Mouse (Mus musculus) hindbrain, embryonic 13.5 days (tissue): Measurements from ENCODE around the gene Rfx7. TPM values are rescaled to one million over a fixed set of nuclear protein-coding genes. Genes with fewer than 3 reads are reported as not detected.
"Not testable (repeated sequence)": the region's sequence is repeated elsewhere in the genome, so short reads cannot be mapped to it uniquely, and the experiment has no call there.

Source experiments
- ATAC-seq: fragments of 200-750 bp; cut with Nextera tagmentation; 2 replicates; pipeline ENCODE4 v1.8.0; 2017; ENCODE audit warnings: moderate TSS enrichment; ENCODE audit not compliant: low FRiP score
- H3K27ac ChIP-seq: fragments of 300-500 bp; sonication (generic); 2 replicates; pipeline ENCODE4 v1.5.1; 2015; ENCODE audit warnings: inconsistent platforms, mild to moderate bottlenecking, moderate library complexity
- H3K27me3 ChIP-seq: fragments of 300-500 bp; sonication (generic); 2 replicates; pipeline ENCODE4 v1.6.1; 2015; ENCODE audit warnings: mild to moderate bottlenecking, inconsistent platforms
- H3K36me3 ChIP-seq: fragments of 300-500 bp; sonication (generic); 2 replicates; pipeline ENCODE4 v1.6.1; 2015; ENCODE audit warnings: mild to moderate bottlenecking, inconsistent platforms
- H3K4me1 ChIP-seq: fragments of 300-500 bp; sonication (generic); replicated peaks from 2 replicates; pipeline ENCODE4 v1.6.1; 2015; ENCODE audit warnings: inconsistent platforms
- H3K4me2 ChIP-seq: fragments of 300-500 bp; sonication (generic); 2 replicates; pipeline ENCODE4 v1.6.1; 2015; ENCODE audit warnings: inconsistent platforms, mild to moderate bottlenecking, moderate library complexity
- H3K4me3 ChIP-seq: fragments of 300-500 bp; sonication (generic); 2 replicates; pipeline ENCODE4 v1.5.1; 2015; ENCODE audit warnings: mild to moderate bottlenecking, inconsistent platforms
- H3K9ac ChIP-seq: fragments of 300-500 bp; sonication (generic); 2 replicates; pipeline ENCODE4 v1.6.1; 2015; ENCODE audit warnings: mild to moderate bottlenecking, inconsistent platforms
- H3K9me3 ChIP-seq: fragments of 300-500 bp; sonication (generic); 2 replicates; pipeline ENCODE4 v1.6.1; 2016; ENCODE audit warnings: inconsistent platforms
- WGBS: fragments of 180-500 bp; shearing (Covaris S2); methylation state at CpG from one replicate; pipeline ENCODE4 v1.1.7; 2015; 5-methylcytosine and 5-hydroxymethylcytosine counted together
- polyA plus RNA-seq: library from polyadenylated mRNA; unstranded; fragments of >200 nt; fragmentation: Nextera tagmentation; extraction: Ambion mirVana; gene quantifications from 2 replicates; pipeline ENCODE4 v1.2.1, GENCODE M21; 2015

The Rfx7 gene
- polyA plus RNA-seq, 1 experiment from 2014 or later = 17.2 TPM

- ATAC-seq = no peak
- Histone ChIP-seq H3K36me3 (no peaks in the 10 kb centered on the region), H3K27me3 (no peaks in the 10 kb centered on the region), H3K9ac (no peak overlapping the region), H3K4me2 (no peak overlapping the region), H3K4me1 (peaks cover 17% of the 10 kb centered on the region), H3K27ac (no peak overlapping the region), H3K9me3 (no peaks in the 10 kb centered on the region), H3K4me3 (no peak overlapping the region)
- WGBS = 35% methylated on average over 2 of the region's 2 CpGs
Measured at GRCm38 (mm10) chr9:72628591-72628990, 96.6 kb downstream of the Rfx7 start.

GRCm38 (mm10) chr9:72632198-72632597, 100.2 kb downstream of the Rfx7 start:
- H3K9me3 ChIP-seq = no peaks in the 10 kb centered on the region
- H3K4me3 ChIP-seq = no peak overlapping the region
- H3K27ac ChIP-seq = no peak overlapping the region
- no peak for ATAC-seq
- H3K4me2 ChIP-seq = no peak overlapping the region
- H3K36me3 ChIP-seq = no peaks in the 10 kb centered on the region
- no peaks in the 10 kb centered on the region for H3K27me3 ChIP-seq
- WGBS = 78% methylated on average over 1 of the region's 1 CpGs
- peaks cover 14% of the 10 kb centered on the region for H3K4me1 ChIP-seq
- H3K9ac ChIP-seq = no peak overlapping the region

GRCm38 (mm10) chr9:72635134-72635533, 103.1 kb downstream of the Rfx7 start:
- no peak overlapping the region for H3K4me3 ChIP-seq
- ATAC-seq = no peak
- H3K36me3 ChIP-seq = no peaks in the 10 kb centered on the region
- H3K9ac ChIP-seq = no peak overlapping the region
- H3K4me1 ChIP-seq = peaks cover 13% of the 10 kb centered on the region
- no peak overlapping the region for H3K4me2 ChIP-seq
- no peaks in the 10 kb centered on the region for H3K27me3 ChIP-seq
- H3K27ac ChIP-seq = no peak overlapping the region
- no peaks in the 10 kb centered on the region for H3K9me3 ChIP-seq

- peaks cover 26% of the 10 kb centered on the region for H3K4me1 ChIP-seq
- H3K4me2 ChIP-seq = no peak overlapping the region
- no peaks in the 10 kb centered on the region for H3K27me3 ChIP-seq
- no peak overlapping the region for H3K27ac ChIP-seq
- H3K9ac ChIP-seq = no peak overlapping the region
- WGBS = 87% methylated on average over 7 of the region's 7 CpGs
- ATAC-seq = no peak
- H3K36me3 ChIP-seq = no peaks in the 10 kb centered on the region
- H3K9me3 ChIP-seq = no peaks in the 10 kb centered on the region
- no peak overlapping the region for H3K4me3 ChIP-seq
Measured at GRCm38 (mm10) chr9:72636547-72636946, 104.5 kb downstream of the Rfx7 start.

- Histone ChIP-seq H3K9me3 (no peaks in the 10 kb centered on the region), H3K27me3 (no peaks in the 10 kb centered on the region), H3K36me3 (no peaks in the 10 kb centered on the region), H3K4me1 (peaks cover 26% of the 10 kb centered on the region), H3K9ac (no peak overlapping the region), H3K4me3 (no peak overlapping the region), H3K27ac (no peak overlapping the region), H3K4me2 (no peak overlapping the region)
- WGBS = 82% methylated on average over 8 of the region's 8 CpGs
- ATAC-seq = no peak
Measured at GRCm38 (mm10) chr9:72637243-72637642, 105.2 kb downstream of the Rfx7 start.

GRCm38 (mm10) chr9:72638951-72639842, 107.2 kb downstream of the Rfx7 start:
- Histone ChIP-seq H3K9me3 (no peaks in the 10 kb centered on the region), H3K9ac (peak overlapping the region; percentile 73), H3K27me3 (no peaks in the 10 kb centered on the region), H3K27ac (peak overlapping the region; percentile 97), H3K4me2 (peak overlapping the region; percentile 58), H3K4me1 (peaks cover 26% of the 10 kb centered on the region), H3K36me3 (no peaks in the 10 kb centered on the region), H3K4me3 (peak overlapping the region; percentile 28)
- ATAC-seq = peak; percentile 91
- WGBS = 34% methylated on average over 9 of the region's 9 CpGs

GRCm38 (mm10) chr9:72639843-72640621, 108.0 kb downstream of the Rfx7 start:
- WGBS = under 1% methylated on average over 27 of the region's 27 CpGs
- H3K27ac ChIP-seq = peak overlapping the region; percentile 97
- H3K4me3 ChIP-seq = peak overlapping the region; percentile 28
- ATAC-seq = peak; percentile 95
- H3K27me3 ChIP-seq = no peaks in the 10 kb centered on the region
- H3K9ac ChIP-seq = peak overlapping the region; percentile 73
- no peaks in the 10 kb centered on the region for H3K36me3 ChIP-seq
- peak overlapping the region; percentile 58 for H3K4me2 ChIP-seq
- peaks cover 26% of the 10 kb centered on the region for H3K4me1 ChIP-seq
- no peaks in the 10 kb centered on the region for H3K9me3 ChIP-seq

GRCm38 (mm10) chr9:72640642-72641041, 108.6 kb downstream of the Rfx7 start:
- Histone ChIP-seq H3K4me1 (peaks cover 26% of the 10 kb centered on the region), H3K9me3 (no peaks in the 10 kb centered on the region), H3K27ac (peak overlapping the region; percentile 97), H3K36me3 (no peaks in the 10 kb centered on the region), H3K4me3 (no peak overlapping the region), H3K4me2 (peak overlapping the region; percentile 58), H3K9ac (peak overlapping the region; percentile 73; the same call in 1 of the 2 replicates), H3K27me3 (no peaks in the 10 kb centered on the region)
- ATAC-seq = no peak
- 21% methylated on average over 7 of the region's 7 CpGs for WGBS

GRCm38 (mm10) chr9:72641093-72641680, 109.1 kb downstream of the Rfx7 start:
- 66% methylated on average over 6 of the region's 6 CpGs for WGBS
- Histone ChIP-seq H3K9ac (no peak overlapping the region), H3K4me2 (no peak overlapping the region)

GRCm38 (mm10) chr9:72642756-72643447, 110.9 kb downstream of the Rfx7 start:
- not testable (repeated sequence) for H3K36me3 ChIP-seq

More at GRCm38 (mm10) chr9:72641093-72641680, 109.1 kb downstream of the Rfx7 start:
- Histone ChIP-seq H3K27ac (peak overlapping the region; percentile 97), H3K27me3 (no peaks in the 10 kb centered on the region), H3K4me1 (peaks cover 26% of the 10 kb centered on the region), H3K9me3 (no peaks in the 10 kb centered on the region), H3K4me3 (no peak overlapping the region), H3K36me3 (no peaks in the 10 kb centered on the region)
- ATAC-seq = no peak

GRCm38 (mm10) chr9:72643651-72644417, 111.8 kb downstream of the Rfx7 start:
- Histone ChIP-seq H3K27ac (peak overlapping the region; percentile 24; the same call in 1 of the 2 replicates), H3K27me3 (no peaks in the 10 kb centered on the region), H3K4me1 (peaks cover 26% of the 10 kb centered on the region), H3K36me3 (no peaks in the 10 kb centered on the region), H3K9ac (no peak overlapping the region), H3K4me2 (no peak overlapping the region), H3K4me3 (no peak overlapping the region), H3K9me3 (no peaks in the 10 kb centered on the region)
- no peak for ATAC-seq
- 88% methylated on average over 6 of the region's 6 CpGs for WGBS

More at GRCm38 (mm10) chr9:72642756-72643447, 110.9 kb downstream of the Rfx7 start:
- H3K27me3 ChIP-seq, H3K4me3 ChIP-seq, H3K4me2 ChIP-seq, ATAC-seq, H3K9ac ChIP-seq, H3K9me3 ChIP-seq, H3K27ac ChIP-seq: not testable (repeated sequence)
- H3K4me1 ChIP-seq = peaks cover 26% of the 10 kb centered on the region
- 93% methylated on average over 4 of the region's 4 CpGs for WGBS
